Mouse (Mus musculus) brown adipose tissue, adult 24 weeks (tissue): ENCODE data around the gene Igfbp7. TPM values are rescaled to one million over a fixed set of nuclear protein-coding genes. Genes with fewer than 3 reads are reported as not detected.
A peak's percentile ranks its signal among the peaks of the same experiment; 100 is the strongest.

Experiments
- H3K27ac ChIP-seq: fragments of 200-500 bp; replicated peaks from 2 replicates; pipeline ENCODE4 v1.5.1; 2012; ENCODE audit warnings: low read depth, mild to moderate bottlenecking, low read length
- H3K4me1 ChIP-seq: fragments of 200-500 bp; 2 replicates; pipeline ENCODE4 v1.6.1; 2012; ENCODE audit warnings: low read length, mixed read lengths; ENCODE audit not compliant: control insufficient read depth, insufficient read depth, insufficient read length
- H3K4me3 ChIP-seq: fragments of 200-500 bp; 2 replicates; pipeline ENCODE4 v1.5.1; 2012; ENCODE audit warnings: low read depth, mild to moderate bottlenecking, low read length, moderate library complexity; ENCODE audit not compliant: insufficient read depth
- polyA plus RNA-seq: library from polyadenylated mRNA; stranded (reverse); fragments of >200 nt; gene quantifications from 2 replicates; pipeline ENCODE4 v1.2.4, GENCODE M21; 2012; ENCODE audit not compliant: missing spikeins, insufficient read depth, insufficient read length

Gene Igfbp7
- polyA plus RNA-seq: 85.5 and 137 TPM in 2 replicates

- peak within 1 kb of the TSS; percentile 89 for H3K27ac ChIP-seq
- H3K4me1 ChIP-seq: peaks cover 8% of the 10 kb centered on the region
- peak within 1 kb of the TSS; percentile 70 for H3K4me3 ChIP-seq
Observed at GRCm38 (mm10) chr5:77407341-77408298, at the start of gene Igfbp7. Gene Igfbp7, minus strand, starts transcription at chr5:77408041.

- Histone ChIP-seq H3K4me3 (no peak overlapping the region), H3K27ac (no peak overlapping the region), H3K4me1 (no peaks in the 10 kb centered on the region)
Observed at GRCm38 (mm10) chr5:77452103-77452502, 44.3 kb upstream of the Igfbp7 start.

GRCm38 (mm10) chr5:77449531-77449930, 41.7 kb upstream of the Igfbp7 start:
- H3K4me1 ChIP-seq: no peaks in the 10 kb centered on the region
- no peak overlapping the region for H3K27ac ChIP-seq
- H3K4me3 ChIP-seq: no peak overlapping the region

GRCm38 (mm10) chr5:77445431-77445830, 37.6 kb upstream of the Igfbp7 start:
- Histone ChIP-seq H3K27ac (no peak overlapping the region), H3K4me3 (no peak overlapping the region), H3K4me1 (no peaks in the 10 kb centered on the region)

GRCm38 (mm10) chr5:77443889-77444573, 36.2 kb upstream of the Igfbp7 start:
- no peaks in the 10 kb centered on the region for H3K4me1 ChIP-seq
- no peak overlapping the region for H3K4me3 ChIP-seq
- H3K27ac ChIP-seq: no peak overlapping the region

- Histone ChIP-seq H3K4me3 (no peak overlapping the region), H3K27ac (no peak overlapping the region), H3K4me1 (no peaks in the 10 kb centered on the region)
Observed at GRCm38 (mm10) chr5:77442856-77443623, 35.2 kb upstream of the Igfbp7 start.

- H3K4me3 ChIP-seq: no peak overlapping the region
- no peaks in the 10 kb centered on the region; the same call in 1 of the 2 replicates for H3K4me1 ChIP-seq
- H3K27ac ChIP-seq: no peak overlapping the region
Observed at GRCm38 (mm10) chr5:77436308-77436707, 28.5 kb upstream of the Igfbp7 start.

GRCm38 (mm10) chr5:77434060-77434459, 26.2 kb upstream of the Igfbp7 start:
- Histone ChIP-seq H3K27ac (no peak overlapping the region), H3K4me3 (peak overlapping the region; percentile 33; the same call in 1 of the 2 replicates), H3K4me1 (no peaks in the 10 kb centered on the region; the same call in 1 of the 2 replicates)

- Histone ChIP-seq H3K27ac (no peak overlapping the region), H3K4me1 (peaks cover 1% of the 10 kb centered on the region; the same call in 1 of the 2 replicates), H3K4me3 (no peak overlapping the region)
Observed at GRCm38 (mm10) chr5:77433561-77433960, 25.7 kb upstream of the Igfbp7 start.

- no peak overlapping the region for H3K27ac ChIP-seq
- H3K4me3 ChIP-seq: no peak overlapping the region
- H3K4me1 ChIP-seq: peaks cover 3% of the 10 kb centered on the region; the same call in 1 of the 2 replicates
Observed at GRCm38 (mm10) chr5:77433119-77433518, 25.3 kb upstream of the Igfbp7 start.

- no peak overlapping the region for H3K27ac ChIP-seq
- no peak overlapping the region for H3K4me3 ChIP-seq
- H3K4me1 ChIP-seq: peaks cover 3% of the 10 kb centered on the region; the same call in 1 of the 2 replicates
Observed at GRCm38 (mm10) chr5:77432446-77432845, 24.6 kb upstream of the Igfbp7 start.

- Histone ChIP-seq H3K4me3 (no peak overlapping the region), H3K4me1 (peaks cover 3% of the 10 kb centered on the region; the same call in 1 of the 2 replicates), H3K27ac (no peak overlapping the region)
Observed at GRCm38 (mm10) chr5:77431068-77431467, 23.2 kb upstream of the Igfbp7 start.

GRCm38 (mm10) chr5:77430471-77430870, 22.6 kb upstream of the Igfbp7 start:
- H3K4me3 ChIP-seq: no peak overlapping the region
- 0 out of 2 replicates have a peak, but pooled peaks cover 3% of the 10 kb centered on the region for H3K4me1 ChIP-seq
- H3K27ac ChIP-seq: no peak overlapping the region

GRCm38 (mm10) chr5:77430049-77430448, 22.2 kb upstream of the Igfbp7 start:
- H3K4me3 ChIP-seq: no peak overlapping the region
- H3K4me1 ChIP-seq: 0 out of 2 replicates have a peak, but pooled peaks cover 3% of the 10 kb centered on the region
- no peak overlapping the region for H3K27ac ChIP-seq
